Mouse (Mus musculus) cerebellum, adult 18-20 months (tissue): ENCODE measurements at regions not wholly inside any gene's neighbourhood (a gene's known extent, or its start where the extent isn't known, plus 50 kb on each side); places are given as distances from the start of the nearest gene placed in this dataset.

Experiments
- DNase-seq, 2 experiments: peaks; one replicate each; pipeline ENCODE4 v3.0.0; 2021

- no peak for DNase-seq
These were observed 107.8 kb upstream of the Cd93 start for GRCm38 (mm10) chr2:148551207-148551606.

GRCm38 (mm10) chr2:148549618-148550017 is 106.3 kb upstream of the Cd93 start:
- no peak for DNase-seq

- DNase-seq, result no peak
These were observed 99.0 kb upstream of the Cd93 start for GRCm38 (mm10) chr2:148542340-148542739.

- DNase-seq, result no peak
These were observed 94.6 kb upstream of the Cd93 start for GRCm38 (mm10) chr2:148537914-148538510.

DNA sequence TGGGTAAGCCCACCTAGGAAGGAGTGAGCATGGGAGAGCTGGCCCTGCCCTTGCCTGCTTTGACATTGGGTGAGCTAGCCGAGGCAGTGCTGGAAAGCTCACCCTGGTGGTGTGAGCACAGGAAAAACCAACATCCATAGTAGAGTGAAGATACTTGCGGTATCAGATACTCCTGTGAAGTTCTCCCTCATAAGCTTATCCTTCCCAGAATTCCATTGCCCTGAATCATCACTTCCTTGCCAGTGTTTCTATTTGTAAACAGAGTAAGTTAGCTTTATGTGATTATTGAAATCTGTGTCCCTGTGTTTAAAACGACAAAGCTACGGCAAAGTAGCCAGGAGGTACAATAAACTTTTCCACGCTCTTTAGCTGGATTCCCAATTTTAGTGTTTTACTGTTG is 93.9 kb upstream of the Cd93 start:
- DNase-seq, result no peak

- DNase-seq, result no peak
These were observed 93.2 kb upstream of the Cd93 start for GRCm38 (mm10) chr2:148536608-148537007.

- DNase-seq, result no peak
These were observed 92.3 kb upstream of the Cd93 start for GRCm38 (mm10) chr2:148535562-148536180.

DNA sequence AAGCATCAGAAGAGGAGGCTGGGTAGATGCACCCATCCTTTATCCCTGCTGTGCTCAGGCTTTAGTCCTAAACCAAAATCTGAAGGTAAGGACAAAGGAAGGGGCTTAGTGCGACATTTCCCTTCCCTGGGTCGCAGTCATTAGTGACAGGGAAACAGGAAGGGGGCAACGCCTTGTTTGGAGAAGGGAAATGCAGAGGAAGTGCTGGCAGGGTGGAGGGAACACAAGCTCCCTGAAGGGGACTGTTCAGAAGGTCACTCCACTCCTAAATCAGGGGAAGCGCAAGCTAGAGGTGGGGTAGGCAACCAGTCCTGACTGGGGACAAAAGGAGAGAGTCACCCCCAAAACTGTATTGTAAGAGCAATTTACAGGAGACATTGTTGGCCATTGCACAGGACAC is 88.7 kb upstream of the Cd93 start:
- DNase-seq, result no peak

GRCm38 (mm10) chr2:148530546-148530945 is 87.2 kb upstream of the Cd93 start:
- DNase-seq, result no peak

- no peak for DNase-seq
These were observed 86.5 kb upstream of the Cd93 start for GRCm38 (mm10) chr2:148529900-148530299.

- DNase-seq, result no peak
These were observed 84.4 kb upstream of the Cd93 start for GRCm38 (mm10) chr2:148527755-148528154.

DNA sequence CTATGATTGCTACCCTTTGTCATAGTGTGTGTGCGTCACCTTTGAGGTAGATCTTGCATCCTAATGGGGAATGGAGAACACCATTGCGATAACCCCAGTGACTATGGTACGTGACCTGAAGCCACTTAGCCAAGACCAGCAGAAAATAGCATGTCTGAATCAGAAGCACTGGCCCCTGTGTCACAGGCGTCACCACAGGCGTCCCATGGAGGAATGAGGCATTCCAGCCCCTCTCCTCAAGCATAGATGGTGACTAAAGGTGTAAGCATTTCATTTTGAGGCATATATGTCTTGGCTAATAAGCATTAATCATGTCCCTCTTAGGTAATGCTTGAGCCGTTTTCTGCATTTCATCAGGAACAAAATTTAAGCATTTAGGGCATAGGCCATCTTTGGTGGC is 82.1 kb upstream of the Cd93 start:
- DNase-seq, result no peak

DNA sequence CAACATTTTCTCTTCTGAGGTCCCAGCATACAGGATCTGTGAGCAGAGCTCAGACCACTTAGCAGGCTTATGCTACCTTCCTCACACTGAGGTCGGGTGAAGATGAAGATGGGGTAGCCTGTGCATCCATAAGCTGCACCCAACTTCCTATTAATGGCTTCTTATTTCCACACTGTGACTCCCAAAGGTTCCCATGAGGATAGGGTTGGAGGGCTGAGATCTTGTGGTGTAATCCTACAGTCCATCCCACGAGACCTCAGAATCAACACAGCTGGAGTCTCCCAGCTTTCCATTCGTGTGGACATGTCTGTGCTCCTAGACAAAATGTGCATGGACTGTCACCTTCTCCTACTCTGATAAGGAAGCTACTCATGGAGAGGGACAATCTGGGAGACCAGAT is 80.0 kb upstream of the Cd93 start:
- no peak for DNase-seq

DNA sequence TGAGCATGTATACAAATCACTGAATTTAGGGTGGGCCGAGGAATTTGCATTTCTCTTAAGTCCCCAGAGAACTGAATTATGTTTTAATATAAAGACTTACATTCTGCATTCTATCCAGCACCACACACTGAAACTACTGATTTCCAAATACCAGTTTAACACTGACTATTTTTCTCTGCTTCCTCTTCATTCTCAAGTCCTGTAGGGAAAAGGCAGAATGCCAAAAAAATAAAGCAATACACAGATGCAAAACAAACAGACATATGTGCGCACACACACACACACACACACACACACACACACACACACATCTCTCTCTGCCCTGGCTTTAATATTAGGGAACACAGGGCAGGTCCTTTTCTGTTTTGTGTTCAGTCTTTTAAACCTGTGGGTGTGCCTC is 79.6 kb upstream of the Cd93 start:
- DNase-seq, result no peak

- no peak for DNase-seq
These were observed 78.7 kb upstream of the Cd93 start for GRCm38 (mm10) chr2:148521966-148522575.

DNA sequence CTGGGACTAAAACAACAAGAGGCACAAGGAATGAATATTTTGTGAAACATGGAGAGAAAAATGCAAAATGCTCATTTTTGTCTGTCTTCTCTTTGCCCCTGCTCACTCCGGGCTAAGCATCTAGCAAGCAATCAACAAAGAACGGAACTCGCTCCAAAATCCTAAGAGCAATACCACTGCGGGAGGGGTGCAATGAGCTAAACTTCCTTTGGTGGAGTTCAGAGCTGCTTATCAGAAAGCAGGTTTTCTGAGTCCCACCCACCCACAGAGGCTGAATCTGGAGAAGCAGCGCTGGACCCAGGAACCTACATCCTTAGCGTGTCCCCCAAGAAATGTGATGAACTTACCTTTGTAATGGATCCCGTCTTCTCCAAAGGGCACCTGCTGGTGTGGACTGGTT is 76.9 kb upstream of the Cd93 start:
- DNase-seq, result no peak

DNA sequence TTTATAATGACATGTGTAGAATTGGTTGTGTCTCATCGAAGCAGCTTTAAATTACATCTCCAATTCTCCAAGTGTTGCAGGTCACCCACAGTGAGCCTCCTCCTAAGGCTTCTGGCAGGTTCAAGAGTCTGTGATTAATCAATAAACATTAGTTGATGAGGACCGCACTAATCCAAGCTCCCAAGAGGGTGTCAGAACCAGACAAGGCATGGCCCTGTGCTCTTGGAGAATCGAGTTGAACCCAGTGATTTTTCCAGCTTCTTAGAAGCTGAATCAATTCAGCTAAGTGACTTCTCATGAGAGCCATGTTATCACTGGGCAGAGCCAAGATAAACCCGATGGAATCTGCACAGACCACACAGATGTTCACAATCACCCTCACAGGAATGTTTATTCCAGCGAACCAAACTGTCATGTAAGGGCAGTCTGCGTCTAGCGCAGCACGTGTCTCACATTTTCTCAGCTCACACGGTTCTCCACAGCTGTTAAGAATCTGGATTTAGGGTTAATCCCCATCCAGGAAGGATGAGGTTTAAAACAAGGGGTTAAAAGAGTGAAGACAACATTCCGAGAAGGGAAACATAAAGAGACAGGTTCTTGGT is 76.4 kb upstream of the Cd93 start:
- DNase-seq, result no peak

DNA sequence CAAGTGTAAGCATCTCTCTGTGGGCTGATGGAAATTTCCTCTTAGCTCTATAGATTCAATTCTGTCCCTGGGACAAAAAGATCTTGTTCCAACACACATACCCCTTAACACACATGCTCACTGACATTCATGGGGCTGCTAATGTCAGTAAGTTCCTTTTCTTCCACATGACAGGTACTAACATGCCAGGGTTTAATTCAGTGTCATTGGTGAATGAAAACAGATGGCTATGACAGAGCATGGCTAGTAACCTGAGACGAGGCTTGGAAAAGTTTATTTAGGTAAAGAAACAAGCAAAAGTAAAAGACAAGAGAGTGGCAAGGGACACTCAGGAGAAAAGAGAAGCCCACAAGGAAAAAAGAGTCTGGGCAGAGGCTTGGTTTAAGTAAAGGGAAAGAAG is 74.5 kb upstream of the Cd93 start:
- no peak for DNase-seq

GRCm38 (mm10) chr2:148510008-148510681 is 66.8 kb upstream of the Cd93 start:
- no peak for DNase-seq

DNA sequence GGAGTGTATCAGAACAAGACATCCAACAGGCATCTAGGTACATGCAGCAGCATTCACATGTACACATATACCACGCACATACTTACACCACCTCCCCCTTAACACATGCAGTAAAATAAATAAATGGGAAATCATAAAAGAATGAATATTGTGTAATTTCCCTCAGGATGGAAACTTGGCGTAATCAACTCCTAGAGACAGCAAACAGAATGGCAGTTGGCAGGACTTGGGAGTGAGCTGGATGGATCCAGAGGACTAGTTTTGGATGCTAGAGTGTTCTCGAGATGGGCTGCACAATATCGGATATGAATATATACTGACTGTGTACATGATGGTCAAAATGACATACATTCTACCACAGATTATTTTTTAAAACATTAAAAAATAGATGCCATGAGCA is 66.0 kb upstream of the Cd93 start:
- no peak for DNase-seq

DNA sequence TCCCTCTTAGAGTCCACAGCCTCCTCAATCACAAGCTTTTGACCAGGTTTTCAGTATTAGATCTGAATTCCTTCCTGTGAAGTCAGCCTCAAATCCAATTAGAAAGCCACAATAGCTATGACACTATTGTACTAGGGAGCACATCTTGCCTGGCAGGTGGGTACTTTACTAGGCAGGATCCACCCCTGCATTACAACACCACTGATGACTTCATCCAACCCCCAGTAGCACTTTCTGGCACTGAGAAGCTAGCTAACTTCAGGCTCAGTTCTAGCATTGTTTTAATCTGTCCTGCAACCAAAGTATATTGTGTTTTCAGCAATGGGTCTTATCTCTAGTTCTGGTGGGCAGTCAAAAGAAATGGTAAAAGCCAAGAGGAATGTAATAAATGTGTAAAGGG is 64.2 kb upstream of the Cd93 start:
- no peak for DNase-seq

DNA sequence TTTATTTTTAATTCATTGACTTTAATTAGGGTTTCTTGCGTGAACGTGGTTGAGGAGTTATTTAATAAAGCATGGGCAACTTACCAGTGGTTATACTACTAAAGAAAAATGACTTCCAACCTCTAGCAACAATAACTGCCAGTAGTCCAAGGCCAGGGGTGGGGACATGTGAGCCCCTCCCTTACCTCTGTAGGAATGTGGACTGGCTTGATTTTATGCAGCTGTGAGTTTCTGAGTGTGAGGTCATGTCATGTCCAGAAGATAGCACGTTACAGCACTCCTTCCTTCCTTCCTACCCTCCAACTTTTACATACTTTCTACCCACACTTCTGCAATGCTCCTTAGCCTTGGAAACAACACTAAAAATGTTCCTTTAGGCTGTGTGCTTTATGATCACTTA is 63.6 kb upstream of the Cd93 start:
- DNase-seq, result no peak

- no peak for DNase-seq
These were observed 62.3 kb upstream of the Cd93 start for GRCm38 (mm10) chr2:148505651-148506050.
